Mouse (Mus musculus): ENCODE data around the gene Duxf3. TPM values are rescaled to one million over a fixed set of nuclear protein-coding genes. Genes with fewer than 3 reads are reported as not detected.
"Not testable (repeated sequence)": the region's sequence is repeated elsewhere in the genome, so short reads cannot be mapped to it uniquely, and the experiment has no call there.

The Duxf3 gene
- total RNA-seq, 1 experiment from 2014 or later: not detected

GRCm38 (mm10) chr10:58224827-58225785, 7.4 kb downstream of the Duxf3 start, which contains the start of gene AW822073:
Gene AW822073, minus strand, starts transcription at chr10:58224930.
- not testable (repeated sequence) for ATAC-seq (replicated peaks in 1 of 2; ENCODE audit: insufficient read depth in 1 of 2, low FRiP score in 2 of 2, low TSS enrichment in 1 of 2, low read depth in 1 of 2, poor library complexity in 2 of 2, severe bottlenecking in 2 of 2)

- not testable (repeated sequence) for ATAC-seq (replicated peaks in 1 of 2; ENCODE audit: insufficient read depth in 1 of 2, low FRiP score in 2 of 2, low TSS enrichment in 1 of 2, low read depth in 1 of 2, poor library complexity in 2 of 2, severe bottlenecking in 2 of 2)
These were observed 8.3 kb downstream of the Duxf3 start for GRCm38 (mm10) chr10:58223972-58224805.

GRCm38 (mm10) chr10:58223161-58223560, 9.3 kb downstream of the Duxf3 start:
- ATAC-seq (replicated peaks in 1 of 2; ENCODE audit: insufficient read depth in 1 of 2, low FRiP score in 2 of 2, low TSS enrichment in 1 of 2, low read depth in 1 of 2, poor library complexity in 2 of 2, severe bottlenecking in 2 of 2): not testable (repeated sequence)

- ATAC-seq (replicated peaks in 1 of 2; ENCODE audit: insufficient read depth in 1 of 2, low FRiP score in 2 of 2, low TSS enrichment in 1 of 2, low read depth in 1 of 2, poor library complexity in 2 of 2, severe bottlenecking in 2 of 2): not testable (repeated sequence)
These were observed 10.9 kb downstream of the Duxf3 start for GRCm38 (mm10) chr10:58221571-58221970.

DNA sequence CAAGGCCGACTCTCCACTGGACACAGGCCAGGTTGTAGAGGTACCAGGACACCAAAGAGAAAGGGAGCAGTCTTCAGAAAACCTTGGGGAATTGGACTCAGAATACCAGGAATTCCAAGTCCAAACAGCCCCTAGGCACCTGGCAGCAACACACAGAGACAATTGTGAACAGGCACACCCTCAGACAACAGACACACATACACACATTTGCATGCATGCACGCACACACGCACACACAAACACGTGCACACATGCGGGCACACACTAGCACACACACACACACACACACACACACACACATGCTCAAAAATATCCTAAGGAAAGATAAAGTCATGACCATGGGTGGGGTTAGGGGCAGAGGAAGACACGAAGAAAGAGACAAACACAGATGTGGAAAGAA, 11.7 kb downstream of the Duxf3 start:
- ATAC-seq (replicated peaks in 1 of 2; ENCODE audit: insufficient read depth in 1 of 2, low FRiP score in 2 of 2, low TSS enrichment in 1 of 2, low read depth in 1 of 2, poor library complexity in 2 of 2, severe bottlenecking in 2 of 2): no peak

DNA sequence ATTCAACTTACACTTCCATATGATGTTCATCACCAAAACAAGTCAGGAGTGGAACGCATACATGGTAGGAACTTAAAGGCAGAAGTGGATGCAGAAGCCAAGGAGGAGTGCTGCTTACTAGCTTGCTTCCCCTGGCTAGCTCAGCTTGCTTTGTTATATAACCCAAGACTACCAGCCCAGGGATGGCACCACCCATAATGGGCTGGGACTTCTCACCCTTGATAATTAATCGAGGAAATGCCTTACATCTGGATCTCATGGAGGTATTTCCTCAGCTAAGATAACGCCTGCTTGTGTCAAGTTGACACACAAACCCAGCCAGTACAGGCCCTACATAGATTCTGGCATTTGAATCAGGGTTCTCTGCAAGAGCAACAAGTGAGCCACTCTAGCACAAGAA, 15.1 kb downstream of the Duxf3 start:
- ATAC-seq (replicated peaks in 1 of 2; ENCODE audit: insufficient read depth in 1 of 2, low FRiP score in 2 of 2, low TSS enrichment in 1 of 2, low read depth in 1 of 2, poor library complexity in 2 of 2, severe bottlenecking in 2 of 2): no peak

- no peak for ATAC-seq (replicated peaks in 1 of 2; ENCODE audit: insufficient read depth in 1 of 2, low FRiP score in 2 of 2, low TSS enrichment in 1 of 2, low read depth in 1 of 2, poor library complexity in 2 of 2, severe bottlenecking in 2 of 2)
These were observed 17.1 kb downstream of the Duxf3 start for GRCm38 (mm10) chr10:58215353-58215752.

GRCm38 (mm10) chr10:58214934-58215333, 17.5 kb downstream of the Duxf3 start:
- no peak for ATAC-seq (replicated peaks in 1 of 2; ENCODE audit: insufficient read depth in 1 of 2, low FRiP score in 2 of 2, low TSS enrichment in 1 of 2, low read depth in 1 of 2, poor library complexity in 2 of 2, severe bottlenecking in 2 of 2)

- ATAC-seq (replicated peaks in 1 of 2; ENCODE audit: insufficient read depth in 1 of 2, low FRiP score in 2 of 2, low TSS enrichment in 1 of 2, low read depth in 1 of 2, poor library complexity in 2 of 2, severe bottlenecking in 2 of 2): no peak
These were observed 18.0 kb downstream of the Duxf3 start for GRCm38 (mm10) chr10:58214497-58214896.

DNA sequence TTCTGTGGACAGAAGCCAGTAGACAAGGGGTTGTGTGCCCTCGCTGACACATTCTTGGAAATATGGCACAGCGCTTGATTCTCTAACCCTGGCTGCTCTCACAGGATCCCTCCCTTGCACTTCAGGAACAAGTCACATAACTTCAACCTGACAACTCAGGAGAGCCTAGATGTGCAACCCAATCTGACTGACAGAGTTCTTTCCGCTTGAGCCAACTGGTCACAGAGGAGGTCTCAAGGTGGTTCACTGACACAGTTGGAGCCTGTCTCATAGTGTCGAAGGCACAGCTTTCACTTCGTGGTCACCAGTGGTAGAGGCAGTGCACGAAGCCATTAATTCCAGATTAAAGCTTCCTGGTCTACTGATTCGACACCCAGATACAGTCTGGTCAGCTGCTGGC, 20.2 kb downstream of the Duxf3 start:
- ATAC-seq (replicated peaks in 1 of 2; ENCODE audit: insufficient read depth in 1 of 2, low FRiP score in 2 of 2, low TSS enrichment in 1 of 2, low read depth in 1 of 2, poor library complexity in 2 of 2, severe bottlenecking in 2 of 2): no peak

DNA sequence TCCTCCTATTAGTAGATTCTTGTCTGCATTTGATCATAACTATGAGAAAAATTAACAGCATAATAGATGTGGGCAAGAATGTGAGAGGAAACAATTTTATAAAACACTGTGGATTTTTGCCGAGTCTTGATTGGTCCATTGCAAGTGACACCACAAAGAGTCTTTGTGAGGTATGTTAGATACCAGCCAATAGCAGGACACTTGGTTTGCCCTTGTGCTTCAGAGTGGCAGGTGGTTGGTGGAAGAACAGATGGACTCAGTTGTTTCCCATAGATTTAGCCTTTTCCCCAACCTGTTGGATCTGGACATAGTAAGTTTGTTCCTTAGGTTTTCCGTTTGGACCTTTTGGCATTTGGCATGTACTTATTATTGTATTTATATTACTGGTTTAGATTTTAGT, 21.3 kb downstream of the Duxf3 start:
- ATAC-seq (replicated peaks in 1 of 2; ENCODE audit: insufficient read depth in 1 of 2, low FRiP score in 2 of 2, low TSS enrichment in 1 of 2, low read depth in 1 of 2, poor library complexity in 2 of 2, severe bottlenecking in 2 of 2): no peak

DNA sequence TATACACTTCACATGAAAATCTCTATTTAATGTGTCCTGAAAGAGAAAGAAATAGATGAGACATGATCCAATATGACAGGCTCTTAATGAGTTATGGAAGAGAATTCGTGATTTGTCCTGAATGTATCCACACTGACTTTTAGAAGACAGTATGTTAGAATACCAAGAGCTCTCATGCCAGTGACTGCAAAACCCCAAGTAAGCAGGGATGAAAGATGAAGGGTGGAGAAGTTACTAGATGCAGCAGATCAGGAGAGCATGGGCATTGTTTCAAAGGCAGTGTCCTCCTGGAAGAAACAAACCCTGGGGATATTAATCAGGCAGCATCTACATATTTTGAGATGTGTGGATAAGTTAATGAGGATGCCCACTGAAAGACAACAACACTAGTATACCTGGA, 22.0 kb downstream of the Duxf3 start:
- no peak for ATAC-seq (replicated peaks in 1 of 2; ENCODE audit: insufficient read depth in 1 of 2, low FRiP score in 2 of 2, low TSS enrichment in 1 of 2, low read depth in 1 of 2, poor library complexity in 2 of 2, severe bottlenecking in 2 of 2)

DNA sequence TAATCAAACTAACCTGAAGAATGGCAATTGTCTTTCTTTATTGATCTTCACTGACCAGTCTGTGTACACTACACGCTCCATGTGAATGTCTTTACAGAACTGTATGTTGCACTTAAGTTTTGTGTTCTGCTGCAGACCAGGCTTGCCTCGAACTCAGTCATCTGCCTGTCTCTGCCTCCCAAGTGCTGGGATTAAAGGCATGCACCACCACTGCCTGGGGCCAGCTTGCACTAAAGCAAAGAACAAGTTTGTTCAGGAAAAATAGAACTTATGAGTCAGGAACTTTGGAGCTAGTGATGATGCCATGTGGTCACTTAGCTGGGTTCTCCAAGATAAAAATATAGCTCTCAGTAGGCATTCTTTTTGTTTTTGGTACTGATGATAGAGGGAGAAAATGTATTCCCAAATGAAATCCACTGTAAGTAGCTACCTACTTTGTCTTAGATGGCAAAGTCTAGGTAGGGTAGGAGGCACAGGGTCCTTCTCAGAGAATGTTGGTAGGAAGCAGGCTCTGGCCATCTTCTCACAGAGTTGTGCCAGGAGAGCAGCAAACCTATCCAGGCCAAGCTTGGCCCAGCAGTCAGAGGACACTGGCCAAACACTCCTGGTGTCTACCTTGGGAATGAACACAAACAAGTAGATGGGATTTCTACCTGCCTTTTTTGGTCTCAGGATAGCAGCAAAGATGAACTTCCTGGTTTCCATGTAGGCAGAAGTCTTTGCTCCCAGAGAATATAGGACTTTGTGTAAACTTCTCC, 22.6 kb downstream of the Duxf3 start:
- no peak for ATAC-seq (replicated peaks in 1 of 2; ENCODE audit: insufficient read depth in 1 of 2, low FRiP score in 2 of 2, low TSS enrichment in 1 of 2, low read depth in 1 of 2, poor library complexity in 2 of 2, severe bottlenecking in 2 of 2)

DNA sequence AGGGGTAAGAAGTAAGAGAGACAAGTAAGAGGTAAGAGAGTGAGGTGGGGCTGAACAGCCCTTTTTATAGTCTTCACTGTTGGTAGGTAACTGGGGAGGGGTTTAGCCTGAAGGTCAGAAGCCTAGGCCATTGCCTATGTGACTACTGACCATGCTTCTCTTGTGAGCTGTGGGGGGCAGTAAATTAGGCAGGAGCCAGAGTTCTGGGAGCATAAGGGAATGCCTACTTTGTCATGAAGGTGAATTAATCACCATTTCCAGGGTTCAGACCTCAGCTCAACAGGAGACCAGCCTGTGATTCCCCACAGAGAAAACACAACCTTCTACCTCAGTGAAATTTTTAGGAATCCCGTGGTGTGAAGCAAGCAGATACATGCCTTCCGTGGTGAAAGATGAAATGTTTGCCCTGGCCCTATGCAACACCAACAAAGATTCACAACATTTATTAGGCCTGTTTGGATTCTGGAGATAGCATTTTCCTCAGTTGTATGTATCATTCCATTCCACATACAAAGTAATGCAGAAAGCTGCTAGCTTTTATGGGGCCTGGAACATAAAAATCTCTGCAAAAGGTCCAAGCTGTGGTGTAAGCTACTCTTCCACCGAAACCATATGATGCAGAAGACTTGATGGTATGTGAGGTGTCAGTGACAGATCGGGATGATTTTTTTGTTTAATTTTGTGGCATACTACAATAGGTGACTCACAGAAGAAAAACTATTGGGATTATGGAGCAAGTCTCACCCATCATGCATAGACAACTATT, 25.7 kb downstream of the Duxf3 start:
- ATAC-seq (replicated peaks in 1 of 2; ENCODE audit: insufficient read depth in 1 of 2, low FRiP score in 2 of 2, low TSS enrichment in 1 of 2, low read depth in 1 of 2, poor library complexity in 2 of 2, severe bottlenecking in 2 of 2): no peak

- ATAC-seq (replicated peaks in 1 of 2; ENCODE audit: insufficient read depth in 1 of 2, low FRiP score in 2 of 2, low TSS enrichment in 1 of 2, low read depth in 1 of 2, poor library complexity in 2 of 2, severe bottlenecking in 2 of 2): no peak
These were observed 26.5 kb downstream of the Duxf3 start for GRCm38 (mm10) chr10:58205986-58206385.
